Mouse (Mus musculus): Measurements from ENCODE around the gene Scd3.

DNA sequence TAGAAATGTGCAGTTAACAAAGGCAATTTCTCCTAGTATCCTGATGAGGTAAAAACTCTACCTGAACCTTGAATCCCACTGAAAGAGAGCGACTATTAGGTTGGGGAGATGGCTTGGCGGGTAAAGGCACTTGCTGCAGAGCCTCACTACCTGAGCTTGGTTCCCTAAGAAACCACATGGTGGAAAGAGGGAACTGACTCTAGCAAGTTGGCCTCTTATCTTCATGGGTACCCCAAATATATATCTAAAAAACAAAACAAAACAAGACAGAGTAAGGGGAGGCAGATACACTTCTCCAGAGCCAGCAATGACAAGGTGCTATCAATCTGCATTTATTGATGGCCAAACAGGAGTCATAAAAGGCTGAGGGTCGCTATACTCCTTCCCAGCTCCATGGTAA lies 19.1 kb upstream of the Scd3 start:
- TF ChIP-seq CTCF (IDR thresholded peaks at IDR 0.05; ENCODE audit: low read depth, low read length) (no peak), GATA1 (IDR thresholded peaks at IDR 0.05; ENCODE audit: borderline replicate concordance, low read length) (no peak)

Data from G1E (cell line).